Comparison of ENCODE assay signal across 8 mouse cellular contexts in the genomic region with DNA sequence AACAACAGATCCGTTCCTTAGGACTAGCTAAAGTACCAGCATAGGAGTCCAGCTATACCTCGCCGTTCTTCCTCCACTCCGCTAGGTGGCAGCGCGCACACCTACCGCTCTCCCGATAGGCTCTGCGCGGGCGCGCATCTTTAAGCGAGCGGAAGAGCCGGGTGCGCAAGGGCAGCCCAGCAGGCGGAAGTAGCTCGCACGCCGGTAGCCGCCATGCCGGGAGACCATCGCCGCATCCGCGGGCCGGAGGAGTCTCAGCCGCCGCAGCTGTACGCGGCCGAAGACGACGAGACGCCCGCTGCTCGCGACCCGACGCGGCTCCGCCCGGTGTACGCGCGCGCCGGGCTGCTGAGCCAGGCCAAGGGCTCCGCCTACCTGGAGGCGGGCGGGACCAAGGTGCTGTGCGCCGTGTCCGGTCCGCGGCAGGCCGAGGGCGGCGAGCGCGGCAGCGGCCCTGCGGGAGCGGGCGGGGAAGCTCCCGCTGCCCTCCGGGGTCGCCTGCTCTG. TPM values are rescaled to one million over a fixed set of nuclear protein-coding genes. Genes with fewer than 3 reads are reported as not detected.
DNase-seq lines count a peak whose midpoint lies in the region; ATAC-seq lines count a peak whose summit lies in the region.

A gene (plus strand): TSS at position 182 of the 506 bp plus-strand sequence.

- H3K4me2 ChIP-seq in hindbrain, embryonic 11.5 days (replicated peaks; ENCODE audit: low read depth, low read length) = peak within 1 kb of the TSS; percentile 88

- DNase-seq in MEL-GATA-1-ER (ENCODE audit: extremely low read depth, low read depth) = peak; percentile 85
- peak; percentile 89 for DNase-seq in cerebellum, adult 8-10 months
- DNase-seq in hindbrain, embryonic 11.5 days (ENCODE audit: low spot score) = peak; percentile 96
- peak; percentile 90 to 94 for DNase-seq in layer of hippocampus, postnatal 10 days (ENCODE audit: low spot score in 2 of 2)
- peak; percentile 93 for DNase-seq in lung, postnatal 10 days
- peak; percentile 92 for DNase-seq in ovary, postnatal 36 days (ENCODE audit: low spot score)
- peak; percentile 90 for DNase-seq in thymus, postnatal 25 days

- H3K4me1 ChIP-seq in hindbrain, embryonic 11.5 days (replicated peaks; ENCODE audit: control insufficient read depth, insufficient read depth, low read length) = peaks cover 8% of the 10 kb centered on the region

- peak; percentile 94 for ATAC-seq in frontal cortex, adult (ENCODE audit: low TSS enrichment)
- ATAC-seq in hindbrain, embryonic 11.5 days (ENCODE audit: low FRiP score) = peak; percentile 90

- WGBS in hindbrain, embryonic 11.5 days = under 1% methylated on average over 66 of the region's 68 CpGs

- peaks cover 21% of the 10 kb centered on the region for H3K36me3 ChIP-seq in hindbrain, embryonic 11.5 days (ENCODE audit: control insufficient read depth, insufficient read depth, low read length)

- H3K27me3 ChIP-seq in hindbrain, embryonic 11.5 days (ENCODE audit: control insufficient read depth, insufficient read depth, low read length) = no peaks in the 10 kb centered on the region

- H3K27ac ChIP-seq in hindbrain, embryonic 11.5 days (ENCODE audit: low read depth, low read length) = peak within 1 kb of the TSS; percentile 38

- H3K4me3 ChIP-seq in hindbrain, embryonic 11.5 days (ENCODE audit: low read depth, low read length) = peak within 1 kb of the TSS; percentile 98

- peak within 1 kb of the TSS; percentile 85 for H3K9ac ChIP-seq in hindbrain, embryonic 11.5 days (ENCODE audit: low read depth, low read length)

- H3K9me3 ChIP-seq in hindbrain, embryonic 11.5 days (ENCODE audit: control insufficient read depth, low read length) = no peaks in the 10 kb centered on the region

RNA-seq across cellular contexts. Expression of the gene that starts here (rescaled TPM):
- 15.0 and 21.6 TPM in 2 replicates for polyA plus RNA-seq in hindbrain, embryonic 11.5 days (2014; fragmentation: Nextera tagmentation; extraction: Ambion mirVana)
- total RNA-seq in layer of hippocampus, postnatal 10 days (2021) = not detected

Comparison
In these comparisons a context has a peak if more than half of its experiments do, and no peak if none do; other contexts are left out.
1. Peak in every context shown above with its lines: DNase-seq, ATAC-seq, H3K4me3 ChIP-seq and H3K27ac ChIP-seq.
2. Peak in DNase-seq in layer of hippocampus, postnatal 10 days; RNA of the gene not detected or under 1 TPM.